Mouse (Mus musculus) hindbrain, embryonic 12.5 days (tissue): ENCODE data around the gene Cradd. TPM values are rescaled to one million over a fixed set of nuclear protein-coding genes. Genes with fewer than 3 reads are reported as not detected.
A peak's percentile ranks its signal among the peaks of the same experiment; 100 is the strongest.

ENCODE experiments used
- ATAC-seq: fragments of 200-750 bp; cut with Nextera tagmentation; 2 replicates; pipeline ENCODE4 v1.8.0; 2017; ENCODE audit warnings: moderate TSS enrichment; ENCODE audit not compliant: low FRiP score
- H3K27ac ChIP-seq: fragments of 300-500 bp; sonication (generic); 2 replicates; pipeline ENCODE4 v1.5.1; 2016; ENCODE audit warnings: mild to moderate bottlenecking
- H3K27me3 ChIP-seq: fragments of 300-500 bp; sonication (generic); 2 replicates; pipeline ENCODE4 v1.6.1; 2016; ENCODE audit warnings: mild to moderate bottlenecking
- H3K36me3 ChIP-seq: fragments of 300-500 bp; sonication (generic); 2 replicates; pipeline ENCODE4 v1.6.1; 2016; ENCODE audit warnings: mild to moderate bottlenecking
- H3K4me1 ChIP-seq: fragments of 300-500 bp; sonication (generic); 2 replicates; pipeline ENCODE4 v1.6.1; 2016
- H3K4me2 ChIP-seq: fragments of 300-500 bp; sonication (generic); replicated peaks from 2 replicates; pipeline ENCODE4 v1.6.1; 2016; ENCODE audit warnings: mild to moderate bottlenecking
- H3K4me3 ChIP-seq: fragments of 300-500 bp; sonication (generic); 2 replicates; pipeline ENCODE4 v1.5.1; 2016; ENCODE audit warnings: mild to moderate bottlenecking
- H3K9ac ChIP-seq: fragments of 300-500 bp; sonication (generic); 2 replicates; pipeline ENCODE4 v1.6.1; 2016; ENCODE audit warnings: mild to moderate bottlenecking, moderate library complexity
- H3K9me3 ChIP-seq: fragments of 300-500 bp; sonication (generic); replicated peaks from 2 replicates; pipeline ENCODE4 v1.6.1; 2016; ENCODE audit warnings: mild to moderate bottlenecking
- WGBS: fragments of 180-500 bp; shearing (Covaris S2); methylation state at CpG from one replicate; pipeline ENCODE4 v1.1.7; 2016; 5-methylcytosine and 5-hydroxymethylcytosine counted together
- polyA plus RNA-seq: library from polyadenylated mRNA; unstranded; fragments of >200 nt; fragmentation: Nextera tagmentation; extraction: Ambion mirVana; gene quantifications from 2 replicates; pipeline ENCODE4 v1.2.1, GENCODE M21; 2016

The Cradd gene
- polyA plus RNA-seq, 1 experiment from 2014 or later = 12.4 TPM

GRCm38 (mm10) chr10:95279459-95279858 lies 44.5 kb downstream of the Cradd start:
- Histone ChIP-seq H3K27ac (no peak overlapping the region), H3K36me3 (no peaks in the 10 kb centered on the region), H3K4me3 (no peak overlapping the region), H3K4me1 (no peaks in the 10 kb centered on the region), H3K4me2 (no peak overlapping the region), H3K9me3 (no peaks in the 10 kb centered on the region), H3K27me3 (no peaks in the 10 kb centered on the region), H3K9ac (no peak overlapping the region)
- WGBS = 85% methylated on average over 1 of the region's 1 CpGs
- ATAC-seq = no peak

- H3K27me3 ChIP-seq = no peaks in the 10 kb centered on the region
- H3K36me3 ChIP-seq = no peaks in the 10 kb centered on the region
- no peaks in the 10 kb centered on the region for H3K4me1 ChIP-seq
- H3K9me3 ChIP-seq = no peaks in the 10 kb centered on the region
- H3K4me2 ChIP-seq = no peak overlapping the region
- no peak overlapping the region for H3K27ac ChIP-seq
- H3K4me3 ChIP-seq = no peak overlapping the region
- 89% methylated on average over 11 of the region's 11 CpGs for WGBS
- H3K9ac ChIP-seq = no peak overlapping the region
- ATAC-seq = no peak
These were observed 45.8 kb downstream of the Cradd start for GRCm38 (mm10) chr10:95278085-95278484.

DNA sequence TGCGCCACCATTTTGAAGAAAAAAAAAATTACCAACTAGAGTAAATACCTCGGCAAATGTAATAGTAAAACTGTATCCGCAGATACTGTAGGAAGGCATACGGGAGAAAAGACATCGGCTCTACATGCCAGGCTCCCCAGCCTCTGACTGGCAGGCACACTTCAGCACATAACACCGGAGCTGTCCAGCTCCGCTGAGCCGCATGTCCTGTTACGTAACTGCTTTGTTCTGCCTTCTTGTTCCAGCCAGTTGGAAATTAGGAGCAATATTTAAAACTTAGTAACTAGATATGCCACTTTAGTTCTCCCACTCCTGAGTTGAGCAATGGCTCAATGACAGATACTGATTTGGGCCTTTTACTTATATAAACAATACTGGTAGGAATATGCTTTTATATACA lies 48.4 kb downstream of the Cradd start:
- no peak for ATAC-seq
- no peak overlapping the region for H3K4me2 ChIP-seq
- no peak overlapping the region for H3K4me3 ChIP-seq
- 89% methylated on average over 9 of the region's 9 CpGs for WGBS
- H3K9ac ChIP-seq = no peak overlapping the region
- H3K4me1 ChIP-seq = no peaks in the 10 kb centered on the region
- H3K27me3 ChIP-seq = no peaks in the 10 kb centered on the region
- H3K27ac ChIP-seq = no peak overlapping the region
- 0 out of 2 replicates have a peak, but pooled peaks cover 3% of the 10 kb centered on the region for H3K9me3 ChIP-seq
- no peaks in the 10 kb centered on the region for H3K36me3 ChIP-seq

DNA sequence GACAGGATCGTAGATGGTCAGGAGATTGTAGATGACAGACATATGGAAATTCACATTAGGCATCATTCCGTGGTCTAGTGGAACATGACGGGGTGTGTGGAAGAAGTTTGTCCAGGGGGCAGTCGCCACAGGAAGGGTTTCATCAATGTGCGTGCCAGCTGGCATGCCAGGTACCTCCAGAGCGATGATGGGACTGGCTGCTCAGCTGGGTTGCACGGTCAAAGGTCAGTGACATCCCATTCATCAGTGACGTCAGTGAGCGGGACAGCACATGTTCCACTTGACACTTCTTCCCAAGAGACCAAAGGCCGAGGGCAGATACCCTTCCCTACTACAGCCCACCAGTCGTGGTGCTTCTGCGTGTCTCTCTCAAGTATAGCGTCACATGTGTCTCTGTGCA lies 50.7 kb downstream of the Cradd start:
- Histone ChIP-seq H3K36me3 (no peaks in the 10 kb centered on the region), H3K4me3 (no peak overlapping the region), H3K27ac (no peak overlapping the region), H3K27me3 (no peaks in the 10 kb centered on the region), H3K4me1 (no peaks in the 10 kb centered on the region), H3K9me3 (0 out of 2 replicates have a peak, but pooled peaks cover 3% of the 10 kb centered on the region), H3K9ac (no peak overlapping the region), H3K4me2 (no peak overlapping the region)
- 79% methylated on average over 13 of the region's 13 CpGs for WGBS
- ATAC-seq = no peak

DNA sequence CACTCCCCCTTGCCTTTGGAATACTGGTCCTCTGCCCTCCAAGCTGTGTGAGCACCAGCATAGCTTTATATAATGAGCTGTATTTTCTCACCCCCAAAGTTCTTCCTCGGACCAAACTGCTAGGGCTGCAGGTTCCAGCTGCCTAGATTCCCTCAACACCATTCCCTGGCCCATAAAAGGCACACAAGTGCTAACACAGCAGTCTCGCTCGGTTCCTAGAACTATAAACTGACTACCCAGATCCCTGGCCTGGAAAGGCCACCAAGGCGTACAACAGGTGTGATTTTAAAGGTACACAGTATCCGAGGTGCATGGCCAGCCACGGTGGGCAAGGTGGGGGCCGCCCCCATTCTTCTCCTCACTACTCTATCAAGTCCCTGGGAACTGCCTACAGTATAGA lies 54.8 kb downstream of the Cradd start:
- H3K27me3 ChIP-seq = peaks cover 13% of the 10 kb centered on the region
- no peak for ATAC-seq
- WGBS = 92% methylated on average over 7 of the region's 7 CpGs

GRCm38 (mm10) chr10:95268366-95268765 lies 55.6 kb downstream of the Cradd start:
- Histone ChIP-seq H3K9me3 (0 out of 2 replicates have a peak, but pooled peaks cover 3% of the 10 kb centered on the region), H3K36me3 (no peaks in the 10 kb centered on the region), H3K27ac (no peak overlapping the region), H3K4me3 (no peak overlapping the region), H3K4me1 (peaks cover 29% of the 10 kb centered on the region), H3K4me2 (no peak overlapping the region), H3K27me3 (peaks cover 19% of the 10 kb centered on the region), H3K9ac (no peak overlapping the region)
- WGBS = 90% methylated on average over 5 of the region's 5 CpGs
- no peak for ATAC-seq

More for the DNA sequence above, 54.8 kb downstream of the Cradd start:
- no peak overlapping the region for H3K4me3 ChIP-seq
- no peak overlapping the region for H3K9ac ChIP-seq
- peaks cover 28% of the 10 kb centered on the region for H3K4me1 ChIP-seq
- H3K36me3 ChIP-seq = no peaks in the 10 kb centered on the region
- H3K27ac ChIP-seq = no peak overlapping the region
- H3K9me3 ChIP-seq = 0 out of 2 replicates have a peak, but pooled peaks cover 3% of the 10 kb centered on the region
- H3K4me2 ChIP-seq = no peak overlapping the region

DNA sequence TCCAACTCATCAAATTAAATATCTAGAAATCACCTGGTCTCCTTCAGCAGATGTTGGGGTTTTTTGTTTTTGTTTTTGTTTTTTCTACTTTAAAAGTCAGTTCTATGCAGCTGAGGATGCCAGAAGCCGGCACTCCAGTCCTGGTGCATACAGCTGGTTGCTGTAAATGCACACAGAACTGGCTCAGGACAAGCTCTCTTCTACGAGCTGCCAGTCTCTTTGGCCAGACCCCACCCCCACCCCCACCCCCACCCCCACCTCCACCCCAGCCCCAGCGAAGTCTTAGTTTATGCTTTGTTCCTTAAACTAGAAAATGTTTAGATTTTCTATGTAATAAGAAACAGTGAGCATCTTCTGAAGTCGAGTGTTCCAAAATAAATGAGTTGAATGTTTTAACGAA lies 57.0 kb downstream of the Cradd start:
- Histone ChIP-seq H3K27ac (no peak overlapping the region), H3K36me3 (no peaks in the 10 kb centered on the region), H3K9ac (no peak overlapping the region), H3K9me3 (no peaks in the 10 kb centered on the region), H3K4me1 (peaks cover 34% of the 10 kb centered on the region), H3K27me3 (peaks cover 31% of the 10 kb centered on the region), H3K4me2 (no peak overlapping the region), H3K4me3 (no peak overlapping the region)
- no peak for ATAC-seq
- WGBS = 26% methylated on average over 5 of the region's 5 CpGs

GRCm38 (mm10) chr10:95266041-95266762 lies 57.7 kb downstream of the Cradd start:
- Histone ChIP-seq H3K36me3 (no peaks in the 10 kb centered on the region), H3K4me2 (peak overlapping the region; percentile 24), H3K27me3 (peaks cover 31% of the 10 kb centered on the region), H3K9me3 (no peaks in the 10 kb centered on the region), H3K9ac (no peak overlapping the region), H3K4me3 (no peak overlapping the region), H3K27ac (no peak overlapping the region), H3K4me1 (peaks cover 34% of the 10 kb centered on the region)
- no peak for ATAC-seq
- 41% methylated on average over 10 of the region's 10 CpGs for WGBS

DNA sequence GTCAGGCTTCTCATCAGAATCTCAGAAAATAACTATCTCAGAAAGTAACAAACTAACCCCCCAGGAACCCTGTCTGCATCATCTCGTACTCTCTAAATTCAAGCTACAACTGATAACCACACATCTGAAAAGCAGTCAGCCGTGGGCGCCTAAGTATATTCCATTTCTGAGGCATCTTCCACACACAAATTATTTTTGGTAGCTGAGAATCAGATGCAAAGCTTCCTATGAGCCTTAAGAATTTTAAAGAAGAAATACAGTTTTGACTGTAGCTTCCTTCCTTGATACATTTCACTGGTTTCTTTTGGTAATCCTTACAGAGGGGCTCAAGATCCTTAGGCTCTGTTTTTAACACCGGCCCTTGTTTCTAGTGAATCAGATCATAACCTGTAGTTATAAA lies 58.4 kb downstream of the Cradd start:
- H3K27ac ChIP-seq = no peak overlapping the region
- H3K4me1 ChIP-seq = peaks cover 34% of the 10 kb centered on the region
- peaks cover 31% of the 10 kb centered on the region for H3K27me3 ChIP-seq
- no peak overlapping the region; the same call in 1 of the 2 replicates for H3K4me3 ChIP-seq
- whole genome bisulfite sequencing = 53% methylated on average over 4 of the region's 4 CpGs
- H3K9me3 ChIP-seq = no peaks in the 10 kb centered on the region
- no peak for ATAC-seq
- H3K36me3 ChIP-seq = no peaks in the 10 kb centered on the region
- H3K9ac ChIP-seq = no peak overlapping the region
- peak overlapping the region; percentile 24 for H3K4me2 ChIP-seq

GRCm38 (mm10) chr10:95264485-95265321 lies 59.2 kb downstream of the Cradd start:
- peak overlapping the region; percentile 59 for H3K4me2 ChIP-seq
- no peak overlapping the region for H3K27ac ChIP-seq
- H3K4me1 ChIP-seq = peaks cover 34% of the 10 kb centered on the region
- peak overlapping the region; percentile 51 for H3K9ac ChIP-seq
- H3K9me3 ChIP-seq = no peaks in the 10 kb centered on the region
- no peaks in the 10 kb centered on the region for H3K36me3 ChIP-seq
- WGBS = 3% methylated on average over 37 of the region's 37 CpGs
- peak overlapping the region; percentile 33 for H3K4me3 ChIP-seq
- H3K27me3 ChIP-seq = peaks cover 31% of the 10 kb centered on the region
- peak; percentile 49; the same call in 1 of the 2 replicates for ATAC-seq

- peaks cover 40% of the 10 kb centered on the region for H3K4me1 ChIP-seq
- no peak overlapping the region for H3K9ac ChIP-seq
- no peak for ATAC-seq
- H3K27me3 ChIP-seq = peaks cover 35% of the 10 kb centered on the region
- no peak overlapping the region for H3K4me2 ChIP-seq
- no peak overlapping the region for H3K27ac ChIP-seq
- H3K36me3 ChIP-seq = no peaks in the 10 kb centered on the region
- WGBS = 15% methylated on average over 11 of the region's 11 CpGs
- no peaks in the 10 kb centered on the region for H3K9me3 ChIP-seq
- no peak overlapping the region for H3K4me3 ChIP-seq
These were observed 61.5 kb downstream of the Cradd start for GRCm38 (mm10) chr10:95262388-95262787.

GRCm38 (mm10) chr10:95261279-95261678 lies 62.7 kb downstream of the Cradd start:
- H3K27ac ChIP-seq = no peak overlapping the region
- 25% methylated on average over 2 of the region's 2 CpGs for WGBS
- no peak overlapping the region for H3K4me2 ChIP-seq
- H3K4me3 ChIP-seq = no peak overlapping the region
- ATAC-seq = no peak
- H3K9me3 ChIP-seq = no peaks in the 10 kb centered on the region
- no peaks in the 10 kb centered on the region for H3K36me3 ChIP-seq
- H3K27me3 ChIP-seq = peaks cover 32% of the 10 kb centered on the region
- no peak overlapping the region for H3K9ac ChIP-seq
- H3K4me1 ChIP-seq = peaks cover 39% of the 10 kb centered on the region
